Mouse (Mus musculus): Measurements from ENCODE around the gene Elovl7. TPM values are rescaled to one million over a fixed set of nuclear protein-coding genes. Genes with fewer than 3 reads are reported as not detected.

Elovl7 gene
- polyA plus RNA-seq, 1 experiment from 2014 or later = 1.5 TPM

DNA sequence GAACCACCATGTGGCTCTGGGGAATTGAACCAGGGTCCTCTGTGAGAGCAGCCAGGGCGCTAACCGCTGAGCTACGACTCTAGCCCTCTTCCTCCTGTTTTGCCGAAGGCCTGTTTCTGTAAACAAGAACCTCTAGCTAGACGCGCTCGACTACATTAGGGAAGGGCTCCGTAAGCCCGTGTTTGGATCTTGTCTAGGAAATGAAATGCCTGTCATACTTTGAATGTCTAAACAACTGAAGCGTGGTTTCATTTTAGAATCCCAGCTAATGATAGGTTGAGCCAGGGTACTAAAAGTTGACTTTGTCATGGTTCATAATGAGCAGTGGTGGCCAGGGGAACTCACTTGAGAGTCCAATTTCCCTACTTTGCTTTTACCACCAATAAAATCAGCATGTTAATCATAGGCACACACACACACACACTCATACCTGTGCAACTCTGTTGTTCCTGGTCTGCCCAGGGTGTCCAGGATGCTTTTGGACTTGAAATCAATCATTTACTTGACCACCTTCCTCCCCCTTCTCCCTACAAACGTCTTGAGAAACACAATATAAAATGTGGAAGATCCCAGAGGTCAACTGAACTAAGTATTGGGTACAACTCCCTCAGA, 31.0 kb downstream of the Elovl7 start:
- H3K27ac ChIP-seq (ENCODE audit: poor library complexity, severe bottlenecking) = no peak overlapping the region
- no peak overlapping the region for H3K4me3 ChIP-seq
- H3K9ac ChIP-seq = no peak overlapping the region
- ATAC-seq (ENCODE audit: insufficient number of reproducible peaks, low FRiP score) = no peak
- H3K36me3 ChIP-seq = no peaks in the 10 kb centered on the region
- H3K27me3 ChIP-seq (replicated peaks) = peaks cover 7% of the 10 kb centered on the region
- no peaks in the 10 kb centered on the region for H3K4me1 ChIP-seq (replicated peaks)
- no peaks in the 10 kb centered on the region for H3K9me3 ChIP-seq (replicated peaks)
- WGBS = 71% methylated on average over 11 of the region's 11 CpGs
- no peak overlapping the region for H3K4me2 ChIP-seq

DNA sequence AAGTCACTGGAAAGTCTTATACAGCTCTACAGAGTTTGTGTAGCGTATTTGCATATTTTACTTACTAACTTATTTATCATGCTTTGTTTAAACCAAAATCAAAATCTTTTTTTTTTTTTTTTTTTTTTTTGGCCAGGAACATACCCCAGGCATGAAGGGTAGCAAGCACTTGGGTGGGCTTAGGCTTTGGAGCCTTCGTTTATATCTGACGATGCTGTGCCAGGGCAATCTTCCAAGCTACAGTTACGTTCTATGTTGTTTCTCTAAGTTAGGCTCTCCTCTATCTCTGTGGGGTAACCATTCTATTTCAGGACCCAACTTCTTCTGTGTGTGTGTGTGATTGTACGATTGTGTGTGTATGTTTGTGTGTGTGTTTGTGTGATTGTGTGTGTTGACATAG, 36.9 kb downstream of the Elovl7 start:
- no peak for ATAC-seq (ENCODE audit: insufficient number of reproducible peaks, low FRiP score)
- WGBS = 76% methylated on average over 5 of the region's 5 CpGs
- no peak overlapping the region for H3K4me2 ChIP-seq

DNA sequence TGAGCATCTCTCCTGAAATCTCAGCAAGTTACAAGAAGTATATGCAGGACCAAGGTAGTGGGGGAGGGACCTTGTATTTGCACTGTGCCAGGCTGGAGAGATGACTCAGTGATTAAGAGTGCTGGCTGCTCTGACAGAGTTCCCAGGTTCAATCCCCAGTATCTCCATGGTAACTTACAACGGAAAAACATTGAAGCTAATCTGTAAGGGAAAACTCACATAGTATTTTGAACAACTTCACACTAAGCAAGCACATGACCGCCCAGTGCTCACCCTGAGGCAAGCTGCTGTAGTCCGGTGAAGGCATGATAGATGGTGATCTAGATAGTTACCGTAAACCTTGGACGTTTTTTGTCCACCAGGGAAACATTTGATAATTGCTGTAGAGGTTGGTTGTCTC, 39.8 kb downstream of the Elovl7 start:
- Histone ChIP-seq H3K9me3 (replicated peaks) (no peaks in the 10 kb centered on the region), H3K36me3 (no peaks in the 10 kb centered on the region), H3K27me3 (replicated peaks) (peaks cover 9% of the 10 kb centered on the region; the same call in 1 of the 2 replicates), H3K4me2 (no peak overlapping the region), H3K4me1 (replicated peaks) (no peaks in the 10 kb centered on the region), H3K27ac (ENCODE audit: poor library complexity, severe bottlenecking) (no peak overlapping the region), H3K4me3 (no peak overlapping the region), H3K9ac (no peak overlapping the region)
- ATAC-seq (ENCODE audit: insufficient number of reproducible peaks, low FRiP score) = no peak
- WGBS = 81% methylated on average over 5 of the region's 5 CpGs

More for the DNA sequence above, 36.9 kb downstream of the Elovl7 start:
- no peak overlapping the region for H3K27ac ChIP-seq (ENCODE audit: poor library complexity, severe bottlenecking)
- no peaks in the 10 kb centered on the region for H3K36me3 ChIP-seq
- H3K9ac ChIP-seq = no peak overlapping the region
- no peak overlapping the region for H3K4me3 ChIP-seq
- H3K4me1 ChIP-seq (replicated peaks) = no peaks in the 10 kb centered on the region
- H3K27me3 ChIP-seq (replicated peaks) = peaks cover 9% of the 10 kb centered on the region; the same call in 1 of the 2 replicates
- H3K9me3 ChIP-seq (replicated peaks) = no peaks in the 10 kb centered on the region

DNA sequence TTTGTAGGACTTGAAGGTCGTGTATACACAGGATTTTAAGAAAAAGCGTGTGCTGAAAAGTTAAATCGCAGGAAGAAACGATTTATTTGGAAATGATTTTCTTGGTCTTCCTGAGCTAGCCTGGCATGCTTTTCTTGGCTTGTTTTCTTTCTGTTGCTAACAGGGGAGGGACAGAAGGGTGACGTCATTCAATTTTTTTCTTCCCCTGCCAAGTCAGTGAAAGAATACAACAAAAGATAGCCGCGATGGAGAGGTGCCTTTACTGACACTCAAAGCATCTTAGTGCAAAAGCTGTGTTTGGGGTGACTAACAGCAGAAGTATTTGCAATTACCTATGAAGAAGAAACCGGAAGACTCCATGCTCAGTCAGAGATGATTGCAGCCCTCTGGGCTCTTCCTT, 48.8 kb downstream of the Elovl7 start:
- peaks cover 16% of the 10 kb centered on the region; the same call in 1 of the 2 replicates for H3K27me3 ChIP-seq (replicated peaks)
- no peak overlapping the region for H3K9ac ChIP-seq
- 58% methylated on average over 8 of the region's 8 CpGs for WGBS
- no peak overlapping the region for H3K4me2 ChIP-seq
- no peak overlapping the region for H3K27ac ChIP-seq (ENCODE audit: poor library complexity, severe bottlenecking)
- 0 out of 2 replicates have a peak, but pooled peaks cover 6% of the 10 kb centered on the region for H3K4me1 ChIP-seq (replicated peaks)
- H3K36me3 ChIP-seq = no peaks in the 10 kb centered on the region
- no peaks in the 10 kb centered on the region for H3K9me3 ChIP-seq (replicated peaks)
- ATAC-seq (ENCODE audit: insufficient number of reproducible peaks, low FRiP score) = no peak
- no peak overlapping the region for H3K4me3 ChIP-seq

DNA sequence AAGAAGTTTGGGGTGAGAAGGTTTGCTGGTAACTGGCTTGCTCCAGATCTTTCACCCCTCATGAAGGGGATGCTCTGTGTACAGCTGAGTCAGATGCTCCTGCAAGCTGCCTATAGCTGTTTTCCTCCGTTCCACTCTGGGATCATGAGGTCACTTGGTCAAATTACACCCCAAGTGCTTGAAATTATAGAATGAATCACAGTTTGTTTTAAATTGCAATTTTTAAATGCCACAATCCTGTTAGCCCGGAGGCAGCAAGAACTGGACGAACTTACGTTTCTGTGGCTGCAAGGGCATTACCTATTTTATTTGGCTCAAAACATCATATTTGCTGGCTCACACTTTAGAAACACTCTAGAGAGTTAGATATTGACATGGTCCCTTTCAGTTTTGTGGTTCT, 51.2 kb downstream of the Elovl7 start:
- H3K27ac ChIP-seq (ENCODE audit: poor library complexity, severe bottlenecking) = no peak overlapping the region
- peaks cover 22% of the 10 kb centered on the region for H3K27me3 ChIP-seq (replicated peaks)
- H3K4me1 ChIP-seq (replicated peaks) = 0 out of 2 replicates have a peak, but pooled peaks cover 6% of the 10 kb centered on the region
- no peaks in the 10 kb centered on the region for H3K36me3 ChIP-seq
- no peak overlapping the region for H3K4me2 ChIP-seq
- no peak for ATAC-seq (ENCODE audit: insufficient number of reproducible peaks, low FRiP score)
- WGBS = 74% methylated on average over 4 of the region's 4 CpGs
- no peak overlapping the region for H3K9ac ChIP-seq
- no peak overlapping the region for H3K4me3 ChIP-seq
- H3K9me3 ChIP-seq (replicated peaks) = no peaks in the 10 kb centered on the region

DNA sequence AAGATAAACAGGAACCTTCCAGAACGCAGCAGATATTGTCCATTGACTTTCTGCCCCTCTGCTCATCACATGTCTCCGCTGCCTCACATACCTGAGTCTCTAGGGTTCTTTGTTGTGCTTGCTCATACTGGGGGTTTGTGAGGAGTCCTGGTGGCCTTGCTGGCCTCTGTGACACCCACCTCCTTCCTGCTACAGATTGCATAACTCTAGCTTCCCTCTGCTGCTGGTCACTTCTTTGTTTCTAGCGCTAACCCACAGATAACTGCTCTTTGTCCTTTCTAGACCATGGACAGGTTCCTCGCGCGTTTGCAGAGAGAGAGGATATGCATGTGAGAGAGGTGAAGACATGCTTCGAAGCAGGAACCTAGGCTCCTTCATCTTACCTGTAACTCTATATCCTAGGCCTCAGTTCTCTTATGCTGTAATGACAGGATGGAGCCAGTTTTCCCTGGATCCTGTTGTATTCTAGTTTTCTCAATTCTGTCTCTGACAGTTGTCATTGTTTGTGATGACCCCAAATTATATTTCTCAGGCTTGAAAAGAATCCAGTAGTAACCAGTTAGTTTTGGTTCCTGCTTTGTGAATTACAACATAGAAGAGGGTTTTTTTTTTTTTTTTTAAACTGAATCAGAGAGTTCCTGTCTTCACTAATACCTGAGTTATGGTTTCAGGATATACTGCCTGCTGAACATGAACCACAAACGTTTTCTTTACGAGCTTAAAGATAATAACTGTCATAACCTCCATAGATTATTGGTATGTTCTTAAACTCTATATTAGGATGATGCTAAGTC, 53.8 kb downstream of the Elovl7 start:
- H3K4me1 ChIP-seq (replicated peaks) = 0 out of 2 replicates have a peak, but pooled peaks cover 9% of the 10 kb centered on the region
- H3K9ac ChIP-seq = no peak overlapping the region
- no peak for ATAC-seq (ENCODE audit: insufficient number of reproducible peaks, low FRiP score)
- no peaks in the 10 kb centered on the region for H3K36me3 ChIP-seq
- H3K4me3 ChIP-seq = no peak overlapping the region
- 64% methylated on average over 9 of the region's 9 CpGs for WGBS
- H3K9me3 ChIP-seq (replicated peaks) = no peaks in the 10 kb centered on the region
- no peak overlapping the region for H3K27ac ChIP-seq (ENCODE audit: poor library complexity, severe bottlenecking)
- H3K4me2 ChIP-seq = no peak overlapping the region
- peaks cover 23% of the 10 kb centered on the region for H3K27me3 ChIP-seq (replicated peaks)

DNA sequence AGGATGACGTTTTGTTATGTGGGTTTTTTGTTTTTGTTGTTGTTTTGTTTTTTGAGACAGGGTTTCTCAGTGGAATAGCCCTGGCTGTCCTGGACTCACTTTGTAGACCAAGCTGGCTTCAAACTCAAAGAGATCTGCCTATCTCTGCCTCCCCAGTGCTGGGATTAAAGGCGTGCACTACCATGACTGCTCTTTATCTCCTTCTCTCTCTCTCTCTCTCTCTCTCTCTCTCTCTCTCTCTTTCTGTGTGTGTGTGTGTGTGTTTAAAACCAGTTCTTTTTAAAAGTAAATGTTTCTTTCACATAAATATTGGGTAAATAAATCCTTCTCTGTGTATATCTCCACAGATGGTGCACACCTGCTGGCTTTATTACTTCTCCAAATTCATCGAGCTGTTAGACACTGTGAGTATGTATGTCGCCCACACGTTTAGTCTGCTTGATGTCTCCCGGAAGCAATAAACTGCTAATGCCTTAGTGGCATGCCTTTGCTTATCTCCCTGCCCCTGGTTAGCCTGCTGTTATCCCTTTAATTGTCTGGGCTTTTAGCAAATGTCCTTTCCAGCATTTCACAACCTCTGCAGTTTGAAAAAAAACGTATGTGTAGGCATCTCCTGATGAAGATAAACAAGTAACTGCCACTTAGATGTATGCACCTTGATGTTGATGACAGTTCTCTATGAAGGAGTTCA, 57.4 kb downstream of the Elovl7 start:
- Histone ChIP-seq H3K4me1 (replicated peaks) (peaks cover 13% of the 10 kb centered on the region; the same call in 1 of the 2 replicates), H3K9ac (no peak overlapping the region), H3K4me2 (no peak overlapping the region), H3K9me3 (replicated peaks) (no peaks in the 10 kb centered on the region), H3K27me3 (replicated peaks) (peaks cover 14% of the 10 kb centered on the region), H3K27ac (ENCODE audit: poor library complexity, severe bottlenecking) (no peak overlapping the region), H3K4me3 (no peak overlapping the region), H3K36me3 (no peaks in the 10 kb centered on the region)
- 43% methylated on average over 7 of the region's 7 CpGs for WGBS
- ATAC-seq (ENCODE audit: insufficient number of reproducible peaks, low FRiP score) = no peak

DNA sequence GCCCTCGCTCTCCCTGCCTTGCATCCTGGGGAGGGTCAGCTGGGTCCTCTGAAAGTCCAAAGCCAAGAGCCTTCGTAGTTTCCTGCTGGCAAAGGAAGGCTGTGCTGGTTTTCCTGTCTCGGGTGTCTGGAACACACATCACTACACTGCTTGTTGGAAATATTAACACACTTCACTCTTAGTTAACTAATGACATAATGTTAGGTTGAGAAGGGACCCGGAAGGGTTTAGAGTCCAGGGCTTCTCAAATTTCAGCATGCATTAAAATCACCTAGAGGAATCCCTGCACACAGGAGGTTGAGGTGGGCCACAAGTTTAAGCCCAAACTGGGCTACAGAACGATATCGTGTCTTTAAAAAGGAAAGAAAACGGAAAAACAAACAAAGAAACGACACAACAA, 58.1 kb downstream of the Elovl7 start:
- Histone ChIP-seq H3K4me1 (replicated peaks) (peaks cover 13% of the 10 kb centered on the region; the same call in 1 of the 2 replicates), H3K9ac (no peak overlapping the region), H3K9me3 (replicated peaks) (no peaks in the 10 kb centered on the region), H3K4me3 (no peak overlapping the region), H3K36me3 (no peaks in the 10 kb centered on the region), H3K4me2 (no peak overlapping the region), H3K27ac (ENCODE audit: poor library complexity, severe bottlenecking) (no peak overlapping the region), H3K27me3 (replicated peaks) (peaks cover 12% of the 10 kb centered on the region)
- 63% methylated on average over 8 of the region's 8 CpGs for WGBS
- no peak for ATAC-seq (ENCODE audit: insufficient number of reproducible peaks, low FRiP score)

DNA sequence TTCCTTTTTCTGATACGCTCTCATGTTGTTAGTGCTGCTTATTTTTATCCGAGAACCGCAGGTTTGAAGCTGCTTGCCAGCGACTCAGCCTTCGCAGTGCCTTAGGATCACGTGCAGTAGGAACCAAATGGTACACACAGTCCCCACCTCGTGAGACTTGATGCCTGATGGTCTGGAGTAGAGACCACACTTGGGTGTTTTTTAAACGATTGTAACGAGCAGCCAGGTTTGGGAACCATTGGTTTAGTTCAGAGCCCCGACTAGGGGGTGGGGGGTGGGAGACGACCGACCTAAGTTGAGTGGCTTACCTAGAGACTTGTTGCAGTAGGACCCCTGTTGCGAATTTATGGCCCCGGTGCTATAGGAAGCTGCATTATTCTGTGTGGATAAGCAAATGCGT, 58.8 kb downstream of the Elovl7 start:
- Histone ChIP-seq H3K4me3 (no peak overlapping the region), H3K9ac (no peak overlapping the region), H3K4me2 (no peak overlapping the region; the same call in 1 of the 2 replicates), H3K36me3 (no peaks in the 10 kb centered on the region), H3K27me3 (replicated peaks) (peaks cover 12% of the 10 kb centered on the region), H3K27ac (ENCODE audit: poor library complexity, severe bottlenecking) (no peak overlapping the region), H3K4me1 (replicated peaks) (peaks cover 8% of the 10 kb centered on the region; the same call in 1 of the 2 replicates), H3K9me3 (replicated peaks) (no peaks in the 10 kb centered on the region)
- ATAC-seq (ENCODE audit: insufficient number of reproducible peaks, low FRiP score) = no peak
- 54% methylated on average over 15 of the region's 15 CpGs for WGBS

DNA sequence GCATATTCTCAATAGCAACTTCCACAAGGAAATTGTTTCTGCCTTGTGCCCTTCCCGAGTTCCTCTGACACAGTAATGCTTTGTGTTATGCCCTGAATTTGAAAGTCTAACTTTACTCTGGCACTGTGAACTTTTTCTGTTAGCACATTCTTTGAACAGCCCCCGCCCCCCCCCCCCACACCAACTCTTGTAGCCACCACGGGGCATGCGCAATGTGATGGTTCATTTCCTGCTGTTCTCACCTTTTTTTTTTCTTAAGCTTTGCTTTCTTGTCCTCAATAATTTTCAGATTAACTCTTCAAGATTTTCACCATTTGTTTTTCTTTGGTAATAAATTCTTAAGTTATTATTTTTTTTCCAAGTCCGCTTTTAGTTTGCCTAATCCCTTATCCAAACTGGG, 59.3 kb downstream of the Elovl7 start:
- H3K4me1 ChIP-seq (replicated peaks) = peaks cover 7% of the 10 kb centered on the region; the same call in 1 of the 2 replicates
- no peaks in the 10 kb centered on the region for H3K36me3 ChIP-seq
- ATAC-seq (ENCODE audit: insufficient number of reproducible peaks, low FRiP score) = no peak
- H3K4me3 ChIP-seq = no peak overlapping the region
- H3K27ac ChIP-seq (ENCODE audit: poor library complexity, severe bottlenecking) = no peak overlapping the region
- no peaks in the 10 kb centered on the region for H3K9me3 ChIP-seq (replicated peaks)
- H3K9ac ChIP-seq = no peak overlapping the region
- peaks cover 12% of the 10 kb centered on the region for H3K27me3 ChIP-seq (replicated peaks)
- H3K4me2 ChIP-seq = no peak overlapping the region
- WGBS = 41% methylated on average over 5 of the region's 5 CpGs

DNA sequence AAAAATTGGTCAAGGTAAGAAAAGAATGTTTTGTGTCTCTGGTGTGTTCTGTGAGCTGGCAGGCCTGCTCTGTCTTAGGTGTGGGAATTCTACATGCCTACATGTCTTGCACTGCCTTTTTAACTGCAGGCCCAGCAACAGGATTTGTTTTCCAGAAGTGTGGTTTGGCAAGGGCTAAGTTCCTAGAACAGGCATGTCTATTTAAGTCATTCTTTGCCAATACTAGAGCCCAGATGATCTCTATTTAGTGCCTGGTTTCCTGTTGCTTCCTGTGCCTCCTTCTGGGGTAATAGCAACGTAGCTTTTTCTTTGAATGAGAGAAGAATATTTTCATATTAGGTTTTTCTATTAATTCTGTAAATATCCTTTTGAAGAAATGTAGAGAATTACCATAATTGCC, 62.4 kb downstream of the Elovl7 start:
- 58% methylated on average over 1 of the region's 1 CpGs for WGBS
- H3K4me2 ChIP-seq = no peak overlapping the region
- H3K36me3 ChIP-seq = no peaks in the 10 kb centered on the region
- H3K4me3 ChIP-seq = no peak overlapping the region
- no peak overlapping the region for H3K27ac ChIP-seq (ENCODE audit: poor library complexity, severe bottlenecking)
- H3K9me3 ChIP-seq (replicated peaks) = no peaks in the 10 kb centered on the region
- ATAC-seq (ENCODE audit: insufficient number of reproducible peaks, low FRiP score) = no peak
- peaks cover 12% of the 10 kb centered on the region; the same call in 1 of the 2 replicates for H3K4me1 ChIP-seq (replicated peaks)
- peaks cover 12% of the 10 kb centered on the region for H3K27me3 ChIP-seq (replicated peaks)
- no peak overlapping the region for H3K9ac ChIP-seq
